ENCODE assay signal across 8 mouse cellular contexts in the genomic region with DNA sequence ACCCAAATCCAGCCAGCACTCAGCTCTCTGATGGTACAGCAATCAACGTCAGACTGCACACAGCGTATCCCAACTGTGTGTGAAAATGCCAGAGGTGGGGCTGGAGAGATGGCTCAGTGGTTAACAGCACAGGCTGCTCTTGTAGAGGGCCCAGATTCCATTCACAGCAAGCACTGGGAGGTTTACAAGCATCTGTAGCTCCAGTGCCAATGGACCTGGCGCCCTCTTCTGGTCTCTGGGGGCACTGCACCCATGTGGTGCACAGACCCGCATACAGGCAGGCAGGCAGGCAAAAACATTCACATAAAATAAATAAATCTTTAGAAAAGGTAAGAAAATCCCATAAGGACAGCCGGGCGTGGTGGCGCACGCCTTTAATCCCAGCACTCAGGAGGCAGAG. TPM values are rescaled to one million over a fixed set of nuclear protein-coding genes. Genes with fewer than 3 reads are reported as not detected.
A peak's percentile ranks its signal among the peaks of the same experiment; 100 is the strongest.
DNase-seq lines count a peak whose midpoint lies in the region; ATAC-seq and TF ChIP-seq lines count a peak whose summit lies in the region.

No protein-coding gene starts in this region.

- no peak overlapping the region for H3K4me3 ChIP-seq in left cerebral cortex, adult 2 months
- no peak overlapping the region for H3K4me3 ChIP-seq in midbrain, embryonic 16.5 days (ENCODE audit: low read depth, low read length)

- H3K27ac ChIP-seq in left cerebral cortex, adult 2 months = no peak overlapping the region
- H3K27ac ChIP-seq in midbrain, embryonic 16.5 days (ENCODE audit: low read length) = no peak overlapping the region

- ATAC-seq in midbrain, embryonic 16.5 days = no peak
- no peak for ATAC-seq in monocyte, adult 5-6 weeks (replicated peaks; ENCODE audit: insufficient number of reproducible peaks, low FRiP score, low TSS enrichment, poor library complexity, severe bottlenecking)

- 51% methylated on average over 8 of the region's 8 CpGs for WGBS in midbrain, embryonic 16.5 days

- H3K9ac ChIP-seq in midbrain, embryonic 16.5 days (ENCODE audit: low read depth, low read length) = no peak overlapping the region

- H3K27me3 ChIP-seq in midbrain, embryonic 16.5 days (ENCODE audit: control insufficient read depth, insufficient read depth, low read depth, low read length) = no peaks in the 10 kb centered on the region

- peak overlapping the region; percentile 60; the same call in 1 of the 2 replicates for H3K4me2 ChIP-seq in midbrain, embryonic 16.5 days (ENCODE audit: low read length)

- no peaks in the 10 kb centered on the region for H3K9me3 ChIP-seq in midbrain, embryonic 16.5 days (replicated peaks; ENCODE audit: control insufficient read depth, low read length, poor library complexity, severe bottlenecking)

- DNase-seq in adrenal gland, postnatal 10 days = peak; percentile 56
- DNase-seq in adrenal gland, postnatal 25 days = no peak
- no peak for DNase-seq in left cerebral cortex, adult 2 months (ENCODE audit: extremely low spot score in 1 of 2, low spot score in 2 of 2)
- no peak for DNase-seq in left cerebral cortex, postnatal 25 days (ENCODE audit: low spot score in 2 of 2)
- peak; percentile 51 for DNase-seq in embryo, embryonic 9.5 days (ENCODE audit: extremely low spot score)
- DNase-seq in left cerebral cortex, adult 18-20 months (ENCODE audit: low spot score in 2 of 2) = no peak

- H3K36me3 ChIP-seq in midbrain, embryonic 16.5 days (ENCODE audit: control insufficient read depth, insufficient read depth, low read length) = no peaks in the 10 kb centered on the region

- peak; percentile 37 for TF ChIP-seq CTCF in left cerebral cortex, adult 2 months (IDR thresholded peaks at IDR 0.05)

- intact Hi-C loops in left cerebral cortex, adult 2 months (cut with DNase I) = no loop called here
- intact Hi-C loops in left cerebral cortex, postnatal 25 days (cut with DNase I) = no loop called here

- peaks cover 11% of the 10 kb centered on the region for H3K4me1 ChIP-seq in midbrain, embryonic 16.5 days (ENCODE audit: control insufficient read depth, insufficient read depth, low read length)

RNA-seq across cellular contexts. Expression of a gene that starts 5.1 kb away (rescaled TPM):
- not detected for total RNA-seq in adrenal gland, postnatal 10 days (2021)
- total RNA-seq in adrenal gland, postnatal 25 days (2021) = not detected in 2 replicates
- total RNA-seq in left cerebral cortex, adult 2 months (2021) = under 1 TPM; 0.27 to 0.28 TPM
- total RNA-seq in left cerebral cortex, postnatal 25 days (2021) = under 1 TPM in 1 of 2 experiments, not detected in 1; 0.25 TPM
- 0.32 and 0.38 TPM in 2 replicates for polyA plus RNA-seq in midbrain, embryonic 16.5 days (2015; fragmentation: Nextera tagmentation; extraction: Ambion mirVana)
- total RNA-seq in left cerebral cortex, adult 18-20 months (2021) = under 1 TPM in 1 of 2 experiments, not detected in 1; 0.46 TPM
- not detected in 3 replicates for total RNA-seq in monocyte, adult 5-6 weeks (2017)

RNA-seq across cellular contexts. Expression of a gene that starts 13.8 kb away (rescaled TPM):
- 10 to 100 TPM; 14.7 to 16.4 TPM for total RNA-seq in adrenal gland, postnatal 10 days (2021)
- 16.4 and 19.0 TPM in 2 replicates for total RNA-seq in adrenal gland, postnatal 25 days (2021)
- 10 to 100 TPM; 15.8 to 16.4 TPM for total RNA-seq in left cerebral cortex, adult 2 months (2021)
- total RNA-seq in left cerebral cortex, postnatal 25 days (2021) = 10 to 100 TPM; 14.3 to 14.6 TPM
- 3.1 and 3.6 TPM in 2 replicates for polyA plus RNA-seq in midbrain, embryonic 16.5 days (2015; fragmentation: Nextera tagmentation; extraction: Ambion mirVana)
- total RNA-seq in left cerebral cortex, adult 18-20 months (2021) = 10 to 100 TPM; 14.7 to 15.9 TPM
- total RNA-seq in monocyte, adult 5-6 weeks (2017) = 2.6 to 6.0 TPM (median 5.9 TPM) in 3 replicates

RNA-seq across cellular contexts. Expression of a gene that starts 20.7 kb away (rescaled TPM):
- total RNA-seq in adrenal gland, postnatal 10 days (2021) = 1 to 10 TPM; 5.5 to 8.5 TPM
- total RNA-seq in adrenal gland, postnatal 25 days (2021) = 7.7 and 9.1 TPM in 2 replicates
- 100 to 1,000 TPM in 1 of 2 experiments, 10 to 100 TPM in 1; 99.7 to 109 TPM for total RNA-seq in left cerebral cortex, adult 2 months (2021)
- total RNA-seq in left cerebral cortex, postnatal 25 days (2021) = 100 to 1,000 TPM in 1 of 2 experiments, 10 to 100 TPM in 1; 94.4 to 103 TPM
- 48.2 and 49.4 TPM in 2 replicates for polyA plus RNA-seq in midbrain, embryonic 16.5 days (2015; fragmentation: Nextera tagmentation; extraction: Ambion mirVana)
- 100 to 1,000 TPM; 104 TPM for total RNA-seq in left cerebral cortex, adult 18-20 months (2021)
- 0.49 TPM in 1 of 3 replicates, not detected in the others for total RNA-seq in monocyte, adult 5-6 weeks (2017)

RNA-seq across cellular contexts. Expression of a gene that starts 24.2 kb away (rescaled TPM):
- total RNA-seq in adrenal gland, postnatal 10 days (2021) = 10 to 100 TPM; 52.8 to 56.8 TPM
- total RNA-seq in adrenal gland, postnatal 25 days (2021) = 42.1 and 48.2 TPM in 2 replicates
- total RNA-seq in left cerebral cortex, adult 2 months (2021) = 10 to 100 TPM; 11.3 to 12.6 TPM
- total RNA-seq in left cerebral cortex, postnatal 25 days (2021) = 10 to 100 TPM; 10.4 to 11.0 TPM
- polyA plus RNA-seq in midbrain, embryonic 16.5 days (2015; fragmentation: Nextera tagmentation; extraction: Ambion mirVana) = 0.46 and 0.57 TPM in 2 replicates
- 10 to 100 TPM; 14.2 to 14.8 TPM for total RNA-seq in left cerebral cortex, adult 18-20 months (2021)
- 4.5 to 8.4 TPM (median 7.9 TPM) in 3 replicates for total RNA-seq in monocyte, adult 5-6 weeks (2017)

RNA-seq across cellular contexts. Expression of a gene that starts 24.4 kb away (rescaled TPM):
- 1 to 10 TPM; 5.9 to 6.9 TPM for total RNA-seq in adrenal gland, postnatal 10 days (2021)
- 2.0 and 3.2 TPM in 2 replicates for total RNA-seq in adrenal gland, postnatal 25 days (2021)
- 1 to 10 TPM; 2.8 to 4.4 TPM for total RNA-seq in left cerebral cortex, adult 2 months (2021)
- 1 to 10 TPM; 2.3 to 2.4 TPM for total RNA-seq in left cerebral cortex, postnatal 25 days (2021)
- 0.72 and 0.85 TPM in 2 replicates for polyA plus RNA-seq in midbrain, embryonic 16.5 days (2015; fragmentation: Nextera tagmentation; extraction: Ambion mirVana)
- total RNA-seq in left cerebral cortex, adult 18-20 months (2021) = 1 to 10 TPM; 2.6 to 3.3 TPM
- not detected in 3 replicates for total RNA-seq in monocyte, adult 5-6 weeks (2017)

Comparison
In these comparisons a context has a peak if more than half of its experiments do, and no peak if none do; other contexts are left out.
1. DNase-seq: peak in adrenal gland, postnatal 10 days (single experiment) and embryo, embryonic 9.5 days (single experiment); none in adrenal gland, postnatal 25 days (single experiment), left cerebral cortex, adult 2 months (0 of 2), left cerebral cortex, postnatal 25 days (0 of 2) and left cerebral cortex, adult 18-20 months (0 of 2).